Mouse (Mus musculus): ENCODE results near the gene Smarce1.

Smarce1 gene

DNA sequence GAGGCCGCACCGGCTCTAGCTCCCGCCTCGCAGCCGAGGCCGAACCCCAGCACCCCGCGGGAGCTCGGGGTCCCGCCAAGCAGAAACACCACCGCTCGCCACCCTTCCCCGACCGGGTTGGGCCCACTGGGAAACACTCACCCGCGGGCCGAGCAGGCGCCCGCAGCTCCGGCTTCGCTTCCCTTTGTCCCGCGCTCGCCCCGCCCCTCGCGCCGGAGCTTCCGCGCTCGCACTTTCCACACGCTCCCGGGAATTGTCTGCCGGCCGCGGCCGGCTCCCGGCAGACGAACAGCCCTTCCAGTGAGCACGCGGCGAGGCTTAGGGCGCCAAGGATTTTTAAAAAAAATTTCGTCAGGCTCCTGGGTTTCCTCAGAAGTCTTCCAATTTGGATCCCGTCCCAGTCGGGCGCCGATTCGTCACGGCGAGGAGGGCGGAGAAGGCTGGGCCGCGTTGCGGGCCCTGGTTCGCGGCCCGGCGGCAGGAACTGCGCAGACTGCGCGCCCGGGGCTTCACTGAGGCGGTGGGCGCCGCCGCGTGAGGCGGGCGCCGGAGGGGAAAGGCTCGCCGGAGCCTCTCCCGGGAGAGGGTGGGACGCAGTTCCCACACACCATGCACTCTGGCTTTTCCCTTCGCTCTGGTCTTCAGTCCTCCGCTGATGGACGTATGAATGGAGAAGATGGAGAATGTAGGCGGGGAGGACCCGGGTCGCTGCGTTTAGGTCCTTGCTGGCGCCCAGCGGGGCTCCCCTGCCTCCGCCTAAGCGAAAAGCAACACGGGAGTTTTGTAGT, at the start of gene Smarce1:
Gene Smarce1, minus strand, starts transcription at position 757 of the 788 bp plus-strand sequence.
- in situ Hi-C loops (cut with MboI; ENCODE audit: unreplicated experiment in 2 of 2) = no loop called here

- in situ Hi-C loops (cut with MboI; ENCODE audit: unreplicated experiment in 2 of 2) = loop anchor here in 1 of 2 experiments (25.0 kb wide), 1 partner anchor 243 kb away; the partner anchor contains the start of gene Igfbp4
Observed at GRCm38 (mm10) chr11:99279986-99280385, 49.2 kb upstream of the Smarce1 start.

- in situ Hi-C loops (cut with MboI; ENCODE audit: unreplicated experiment in 2 of 2) = loop anchor here in 1 of 2 experiments (25.0 kb wide), 1 partner anchor 239 kb away; the partner anchor contains the start of gene Igfbp4
Observed at GRCm38 (mm10) chr11:99276786-99277185, 46.0 kb upstream of the Smarce1 start.

DNA sequence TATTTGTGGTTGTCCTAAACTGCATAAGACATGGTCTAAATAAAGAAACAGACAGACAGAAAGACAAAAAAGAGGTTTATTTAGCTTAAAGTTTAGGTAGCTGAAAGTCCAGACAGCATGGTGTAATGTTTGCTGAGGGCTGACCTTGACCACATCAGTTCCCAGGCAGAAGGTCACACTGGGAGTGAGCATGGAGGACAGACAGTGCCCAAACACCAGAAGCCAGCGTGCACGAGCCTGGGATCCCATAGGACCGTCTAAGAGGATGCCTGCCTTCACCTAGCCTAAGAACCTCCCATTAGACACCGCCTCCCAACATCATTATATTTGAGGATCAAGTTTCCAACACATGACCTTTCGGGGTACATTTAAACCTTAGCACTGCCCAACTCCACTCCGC, 44.8 kb upstream of the Smarce1 start:
- in situ Hi-C loops (cut with MboI; ENCODE audit: unreplicated experiment in 2 of 2) = loop anchor here in 1 of 2 experiments (25.0 kb wide), 1 partner anchor 238 kb away; the partner anchor contains the start of gene Igfbp4

DNA sequence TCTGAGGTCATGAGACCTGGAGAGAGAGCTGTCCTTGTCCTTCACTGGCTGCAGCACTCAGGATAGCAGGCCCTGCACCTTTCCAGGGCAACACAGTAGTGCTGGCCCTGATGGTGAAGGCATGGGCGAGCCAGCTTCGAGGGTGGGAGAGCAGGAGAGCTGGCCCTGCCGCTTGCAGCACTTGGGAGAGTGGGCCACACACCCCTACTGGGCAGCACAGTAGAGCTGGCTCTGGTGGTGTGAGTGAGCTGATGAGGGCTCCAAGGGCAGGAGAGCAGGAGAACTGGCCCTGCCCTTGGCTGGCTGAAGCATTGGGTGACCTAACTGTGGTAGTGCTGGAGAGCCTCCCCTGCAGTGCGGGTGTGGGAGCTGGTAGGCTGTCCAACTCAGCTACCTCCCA, 41.9 kb upstream of the Smarce1 start:
- in situ Hi-C loops (cut with MboI; ENCODE audit: unreplicated experiment in 2 of 2) = no loop called here

GRCm38 (mm10) chr11:99269192-99269591, 38.4 kb upstream of the Smarce1 start:
- in situ Hi-C loops (cut with MboI; ENCODE audit: unreplicated experiment in 2 of 2) = no loop called here

- in situ Hi-C loops (cut with MboI; ENCODE audit: unreplicated experiment in 2 of 2) = no loop called here
Observed at GRCm38 (mm10) chr11:99265796-99266195, 35.0 kb upstream of the Smarce1 start.

DNA sequence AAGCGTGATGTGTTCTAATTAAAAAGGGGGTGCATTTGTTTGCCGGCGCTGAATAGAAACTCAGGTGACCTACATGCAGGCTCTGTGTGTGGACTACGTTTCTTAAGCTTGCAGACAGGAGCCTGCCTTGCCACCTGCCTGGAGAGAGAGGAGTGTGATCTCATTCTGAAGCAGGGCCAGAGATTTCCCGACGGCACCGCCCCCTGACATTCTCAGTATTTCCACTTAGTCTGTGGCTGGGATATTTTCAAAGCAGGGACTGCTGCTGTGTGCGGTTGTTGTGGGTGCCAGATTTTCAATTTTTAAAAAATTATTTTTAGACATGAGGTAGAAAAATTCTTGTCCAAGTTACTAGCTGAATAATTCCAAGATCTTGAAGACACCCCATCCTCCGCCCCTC, 34.4 kb upstream of the Smarce1 start:
- in situ Hi-C loops (cut with MboI; ENCODE audit: unreplicated experiment in 2 of 2) = no loop called here

- in situ Hi-C loops (cut with MboI; ENCODE audit: unreplicated experiment in 2 of 2) = no loop called here
Observed at GRCm38 (mm10) chr11:99256213-99256612, 25.4 kb upstream of the Smarce1 start.

DNA sequence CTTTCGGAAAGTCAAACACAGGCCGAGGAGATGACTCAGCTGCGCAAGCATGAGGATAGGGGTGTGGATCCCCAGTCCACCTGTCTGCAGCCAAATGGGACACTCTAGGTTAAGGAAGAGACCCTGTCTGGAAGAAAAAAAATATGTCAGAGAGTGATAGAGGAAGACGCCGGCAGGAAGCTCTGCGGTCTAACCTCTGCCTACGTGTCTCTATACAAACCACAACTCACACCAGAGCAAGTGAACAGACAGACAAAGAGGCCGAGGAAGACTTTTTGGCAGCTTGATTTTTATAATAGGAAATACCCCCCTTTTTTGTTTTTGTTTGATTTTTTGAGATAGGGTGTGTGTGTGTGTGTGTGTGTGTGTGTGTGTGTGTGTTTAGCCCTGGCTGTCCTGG, 24.5 kb upstream of the Smarce1 start:
- in situ Hi-C loops (cut with MboI; ENCODE audit: unreplicated experiment in 2 of 2) = no loop called here

GRCm38 (mm10) chr11:99253893-99254292, 23.1 kb upstream of the Smarce1 start:
- in situ Hi-C loops (cut with MboI; ENCODE audit: unreplicated experiment in 2 of 2) = no loop called here

GRCm38 (mm10) chr11:99252671-99253070, 21.9 kb upstream of the Smarce1 start:
- in situ Hi-C loops (cut with MboI; ENCODE audit: unreplicated experiment in 2 of 2) = no loop called here

DNA sequence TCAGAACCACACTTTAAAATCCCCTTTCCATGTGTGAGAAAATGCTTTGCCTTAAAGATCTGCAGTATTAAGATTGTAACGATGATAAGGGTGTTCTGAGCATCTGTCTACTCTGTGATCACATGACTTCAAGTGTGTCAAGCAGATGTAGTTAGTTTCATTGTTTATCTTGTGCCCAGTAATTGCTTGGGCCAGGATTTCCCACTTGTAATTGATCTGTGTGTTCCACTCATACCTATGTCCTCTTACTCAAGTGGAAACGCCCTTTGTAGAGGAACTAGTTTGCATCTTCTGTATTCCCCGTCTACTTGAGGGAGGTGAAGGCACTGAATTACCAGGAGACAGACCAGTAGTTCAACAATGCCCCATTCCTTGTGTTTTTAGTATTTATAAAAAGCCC, 19.8 kb upstream of the Smarce1 start:
- in situ Hi-C loops (cut with MboI; ENCODE audit: unreplicated experiment in 2 of 2) = no loop called here

- in situ Hi-C loops (cut with MboI; ENCODE audit: unreplicated experiment in 2 of 2) = no loop called here
Observed at GRCm38 (mm10) chr11:99250241-99250640, 19.4 kb upstream of the Smarce1 start.

DNA sequence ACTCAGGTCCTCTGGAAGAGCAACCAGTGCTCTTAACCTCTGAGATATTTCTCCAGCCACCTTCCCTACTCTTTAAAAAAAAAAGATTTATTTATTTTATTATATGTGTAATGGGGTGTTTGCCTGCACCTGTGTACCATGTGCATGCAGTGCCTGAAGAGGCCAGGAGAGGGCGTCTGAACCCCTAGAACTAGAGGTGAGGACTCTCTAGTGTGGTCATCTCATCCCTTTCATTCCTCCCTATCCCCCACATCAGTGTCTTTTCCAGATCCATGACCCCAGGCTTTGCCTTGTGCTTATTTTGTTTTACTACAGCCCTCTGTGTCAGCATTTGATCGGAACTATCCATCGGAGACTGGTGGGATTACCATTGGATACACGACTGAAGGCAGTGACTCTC, 18.3 kb upstream of the Smarce1 start:
- in situ Hi-C loops (cut with MboI; ENCODE audit: unreplicated experiment in 2 of 2) = loop anchor here (5.0 to 10.0 kb wide), 2 partner anchors 52 to 54 kb away; no protein-coding TSS in a partner anchor

- in situ Hi-C loops (cut with MboI; ENCODE audit: unreplicated experiment in 2 of 2) = loop anchor here (5.0 to 10.0 kb wide), 2 partner anchors 51 to 53 kb away; no protein-coding TSS in a partner anchor
Observed at GRCm38 (mm10) chr11:99247916-99248315, 17.1 kb upstream of the Smarce1 start.

DNA sequence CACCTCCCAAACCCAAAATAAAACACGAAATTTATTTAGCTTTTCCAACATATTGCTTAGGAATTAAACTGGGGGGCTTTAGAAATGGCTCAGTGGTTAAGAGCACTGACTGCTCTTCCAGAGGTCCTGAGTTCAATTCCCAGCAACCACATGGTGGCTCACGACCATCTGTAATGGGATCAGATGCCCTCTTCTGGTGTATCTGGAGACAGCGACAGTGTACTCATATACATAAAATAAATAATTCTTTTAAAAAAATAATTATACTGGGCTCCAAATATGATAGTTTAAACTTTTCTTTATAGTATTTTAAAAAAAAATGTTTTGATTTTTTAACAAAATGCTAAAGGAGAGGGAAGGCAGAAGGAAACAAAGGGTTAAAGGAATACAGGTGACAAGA, 13.7 kb upstream of the Smarce1 start:
- in situ Hi-C loops (cut with MboI; ENCODE audit: unreplicated experiment in 2 of 2) = loop anchor here in 1 of 2 experiments (10.0 kb wide), 1 partner anchor 50 kb away; no protein-coding TSS in a partner anchor

DNA sequence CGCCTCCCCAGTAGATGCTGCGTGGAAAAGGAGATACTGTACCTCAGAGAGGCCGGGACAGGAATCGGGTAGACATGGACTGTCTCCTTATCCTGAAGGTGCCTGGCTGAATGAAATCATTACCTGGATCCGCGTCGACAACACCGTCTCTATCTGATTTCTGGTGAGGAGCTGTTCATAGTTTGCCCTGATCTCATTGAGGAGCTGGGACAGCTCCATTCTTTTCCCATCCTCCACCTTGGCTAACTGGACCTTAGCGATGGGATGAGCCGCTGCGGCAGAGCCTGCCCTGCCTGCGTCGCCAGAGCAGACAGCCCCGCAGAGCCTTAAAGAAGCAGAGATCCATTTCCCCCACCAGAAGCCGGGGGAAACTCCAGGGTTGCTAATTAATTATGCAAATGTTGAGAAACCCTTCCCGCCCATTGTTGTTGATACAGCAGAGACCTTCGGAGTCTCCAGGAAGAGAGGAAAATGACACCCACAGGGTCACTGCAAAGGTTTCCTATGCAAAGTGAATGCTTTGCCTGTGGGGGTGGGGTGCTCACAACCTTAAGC, 13.1 kb upstream of the Smarce1 start, which contains the start of gene Krt222:
Gene Krt222, minus strand, starts transcription at position 266 of the 555 bp plus-strand sequence.
- in situ Hi-C loops (cut with MboI; ENCODE audit: unreplicated experiment in 2 of 2) = loop anchor here in 1 of 2 experiments (10.0 kb wide), 1 partner anchor 49 kb away; no protein-coding TSS in a partner anchor

DNA sequence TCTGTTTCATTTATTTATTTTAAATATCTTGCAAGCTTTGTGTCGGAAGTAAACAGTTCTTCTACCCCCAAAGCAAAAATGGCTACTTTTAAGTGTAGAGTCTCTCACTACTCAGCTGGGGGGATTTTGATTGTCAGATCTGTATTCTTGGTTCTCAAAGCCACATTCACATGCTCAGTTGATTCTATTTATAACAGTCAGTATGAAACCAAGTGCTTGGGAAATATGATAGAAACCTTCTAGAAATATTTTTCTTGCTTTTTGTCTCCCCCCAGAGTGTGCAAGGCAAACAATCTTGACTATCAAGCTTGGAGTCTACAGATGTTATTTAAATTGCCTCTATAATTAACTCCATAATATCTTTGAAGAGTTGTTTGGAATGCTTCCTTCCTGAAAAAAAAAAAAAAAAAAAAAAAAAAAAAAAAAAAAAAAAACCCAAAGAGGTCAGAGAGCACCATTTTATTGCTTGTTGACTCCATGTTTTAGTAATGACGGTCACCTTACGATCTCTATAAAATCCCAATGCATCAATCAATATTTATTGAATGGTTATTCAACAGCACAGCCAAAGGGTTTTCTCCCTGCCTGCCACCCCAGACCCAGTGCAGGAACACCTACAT, 12.5 kb upstream of the Smarce1 start:
- in situ Hi-C loops (cut with MboI; ENCODE audit: unreplicated experiment in 2 of 2) = loop anchor here in 1 of 2 experiments (10.0 kb wide), 1 partner anchor 49 kb away; no protein-coding TSS in a partner anchor

GRCm38 (mm10) chr11:99242056-99242455, 11.2 kb upstream of the Smarce1 start:
- in situ Hi-C loops (cut with MboI; ENCODE audit: unreplicated experiment in 2 of 2) = loop anchor here in 1 of 2 experiments (10.0 kb wide), 1 partner anchor 47 kb away; no protein-coding TSS in a partner anchor

- in situ Hi-C loops (cut with MboI; ENCODE audit: unreplicated experiment in 2 of 2) = no loop called here
Observed at GRCm38 (mm10) chr11:99238468-99238867, 7.7 kb upstream of the Smarce1 start.
